Mouse (Mus musculus) intestine, embryonic 16.5 days (tissue): Measurements from ENCODE around the gene Kcnh7. TPM values are rescaled to one million over a fixed set of nuclear protein-coding genes. Genes with fewer than 3 reads are reported as not detected.

ENCODE experiments used
- ATAC-seq: fragments of 200-750 bp; cut with Nextera tagmentation; 2 replicates; pipeline ENCODE4 v1.8.0; 2017; ENCODE audit warnings: moderate TSS enrichment, moderate library complexity
- H3K27ac ChIP-seq: fragments of 300-500 bp; sonication (generic); 2 replicates; pipeline ENCODE4 v1.5.1; 2014; ENCODE audit warnings: mild to moderate bottlenecking, low read length
- H3K27me3 ChIP-seq: fragments of 300-500 bp; sonication (generic); replicated peaks from 2 replicates; pipeline ENCODE4 v1.6.1; 2014; ENCODE audit warnings: low read length, control low read depth, mixed read lengths; ENCODE audit not compliant: control insufficient read depth, insufficient read depth
- H3K36me3 ChIP-seq: fragments of 300-500 bp; sonication (generic); 2 replicates; pipeline ENCODE4 v1.6.1; 2014; ENCODE audit warnings: low read length, control low read depth; ENCODE audit not compliant: control insufficient read depth, insufficient read depth
- H3K4me1 ChIP-seq: fragments of 300-500 bp; sonication (generic); 2 replicates; pipeline ENCODE4 v1.6.1; 2014; ENCODE audit warnings: low read length, control low read depth, mixed read lengths; ENCODE audit not compliant: control insufficient read depth, insufficient read depth
- H3K4me2 ChIP-seq: fragments of 300-500 bp; sonication (generic); 2 replicates; pipeline ENCODE4 v1.6.1; 2014; ENCODE audit warnings: low read depth, low read length, control low read depth
- H3K4me3 ChIP-seq: fragments of 300-500 bp; sonication (generic); 2 replicates; pipeline ENCODE4 v1.5.1; 2014; ENCODE audit warnings: mild to moderate bottlenecking, low read length
- H3K9ac ChIP-seq: fragments of 300-500 bp; sonication (generic); 2 replicates; pipeline ENCODE4 v1.6.1; 2014; ENCODE audit warnings: low read depth, low read length
- H3K9me3 ChIP-seq: fragments of 300-500 bp; sonication (generic); 2 replicates; pipeline ENCODE4 v1.6.1; 2016; ENCODE audit warnings: low read length, control low read depth; ENCODE audit not compliant: control insufficient read depth
- WGBS: fragments of 180-500 bp; shearing (Covaris S2); extraction: QIAGEN DNeasy Blood & Tissue Kit; methylation state at CpG from one replicate; pipeline ENCODE4 v1.1.7; 2014; 5-methylcytosine and 5-hydroxymethylcytosine counted together
- polyA plus RNA-seq: library from polyadenylated mRNA; unstranded; fragments of >200 nt; fragmentation: Nextera tagmentation; extraction: Ambion mirVana; gene quantifications from 2 replicates; pipeline ENCODE4 v1.2.1, GENCODE M21; 2015

The Kcnh7 gene
- polyA plus RNA-seq, result 0.34 and 0.37 TPM in 2 replicates

GRCm38 (mm10) chr2:63183563-63184545 lies at the start of gene Kcnh7:
TSS of gene Kcnh7 (minus strand) at chr2:63184287.
- Histone ChIP-seq H3K9ac (no peak within 1 kb of the TSS), H3K27me3 (peaks cover 9% of the 10 kb centered on the region; the same call in 1 of the 2 replicates), H3K9me3 (no peaks in the 10 kb centered on the region), H3K36me3 (no peaks in the 10 kb centered on the region), H3K4me2 (peak within 1 kb of the TSS; percentile 87), H3K4me1 (peaks cover 6% of the 10 kb centered on the region; the same call in 1 of the 2 replicates), H3K4me3 (peak within 1 kb of the TSS; percentile 43), H3K27ac (no peak within 1 kb of the TSS)
- ATAC-seq, result peak; percentile 65
- 1% methylated on average over 45 of the region's 49 CpGs for WGBS

- Histone ChIP-seq H3K27me3 (no peaks in the 10 kb centered on the region), H3K4me3 (no peak overlapping the region), H3K4me1 (no peaks in the 10 kb centered on the region), H3K9ac (no peak overlapping the region), H3K4me2 (no peak overlapping the region), H3K36me3 (no peaks in the 10 kb centered on the region), H3K9me3 (no peaks in the 10 kb centered on the region), H3K27ac (no peak overlapping the region)
- 80% methylated on average over 3 of the region's 3 CpGs for WGBS
- no peak for ATAC-seq
Observed at GRCm38 (mm10) chr2:63207435-63207834, 23.3 kb upstream of the Kcnh7 start.

DNA sequence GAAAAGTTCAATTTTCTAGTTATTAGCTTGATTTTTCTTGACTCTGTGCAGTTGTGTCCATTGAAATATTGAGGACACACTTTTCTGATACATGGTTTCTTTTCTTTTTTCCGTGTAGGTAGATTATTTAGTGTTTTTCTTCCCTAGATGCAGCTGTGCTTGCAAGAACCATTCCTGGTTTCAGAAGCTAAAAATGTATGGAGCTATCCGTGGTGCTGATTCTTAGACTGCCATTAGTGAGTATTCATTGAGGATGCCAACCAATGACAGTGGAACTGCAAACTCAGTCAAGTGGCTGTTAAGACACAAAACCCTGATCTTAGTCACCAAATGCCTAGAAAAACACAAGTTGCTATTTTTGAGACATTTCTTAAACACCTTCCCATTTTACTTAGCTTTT lies 1.9 kb upstream of the Kcnh7 start:
- H3K9ac ChIP-seq, result no peak overlapping the region
- no peaks in the 10 kb centered on the region for H3K9me3 ChIP-seq
- H3K4me1 ChIP-seq, result peaks cover 6% of the 10 kb centered on the region; the same call in 1 of the 2 replicates
- no peak for ATAC-seq
- no peak overlapping the region for H3K27ac ChIP-seq
- no peaks in the 10 kb centered on the region for H3K36me3 ChIP-seq
- H3K4me2 ChIP-seq, result no peak overlapping the region
- no peak overlapping the region for H3K4me3 ChIP-seq
- 5% methylated on average over 2 of the region's 2 CpGs for WGBS
- H3K27me3 ChIP-seq, result peaks cover 9% of the 10 kb centered on the region; the same call in 1 of the 2 replicates

GRCm38 (mm10) chr2:63184551-63185430 lies 704 bp upstream of the Kcnh7 start:
- H3K36me3 ChIP-seq, result no peaks in the 10 kb centered on the region
- no peaks in the 10 kb centered on the region for H3K9me3 ChIP-seq
- 2% methylated on average over 14 of the region's 15 CpGs for WGBS
- H3K4me3 ChIP-seq, result peak overlapping the region; percentile 43
- H3K9ac ChIP-seq, result no peak overlapping the region
- peaks cover 6% of the 10 kb centered on the region; the same call in 1 of the 2 replicates for H3K4me1 ChIP-seq
- H3K27ac ChIP-seq, result no peak overlapping the region
- H3K27me3 ChIP-seq, result peaks cover 9% of the 10 kb centered on the region; the same call in 1 of the 2 replicates
- H3K4me2 ChIP-seq, result peak overlapping the region; percentile 87
- ATAC-seq, result peak; percentile 53

- no peaks in the 10 kb centered on the region for H3K4me1 ChIP-seq
- H3K9me3 ChIP-seq, result no peaks in the 10 kb centered on the region
- no peaks in the 10 kb centered on the region for H3K36me3 ChIP-seq
- no peak overlapping the region for H3K27ac ChIP-seq
- no peak overlapping the region for H3K4me3 ChIP-seq
- no peaks in the 10 kb centered on the region for H3K27me3 ChIP-seq
- no peak overlapping the region for H3K4me2 ChIP-seq
- no peak for ATAC-seq
- H3K9ac ChIP-seq, result no peak overlapping the region
Observed at GRCm38 (mm10) chr2:63153701-63154100, 30.4 kb downstream of the Kcnh7 start.

DNA sequence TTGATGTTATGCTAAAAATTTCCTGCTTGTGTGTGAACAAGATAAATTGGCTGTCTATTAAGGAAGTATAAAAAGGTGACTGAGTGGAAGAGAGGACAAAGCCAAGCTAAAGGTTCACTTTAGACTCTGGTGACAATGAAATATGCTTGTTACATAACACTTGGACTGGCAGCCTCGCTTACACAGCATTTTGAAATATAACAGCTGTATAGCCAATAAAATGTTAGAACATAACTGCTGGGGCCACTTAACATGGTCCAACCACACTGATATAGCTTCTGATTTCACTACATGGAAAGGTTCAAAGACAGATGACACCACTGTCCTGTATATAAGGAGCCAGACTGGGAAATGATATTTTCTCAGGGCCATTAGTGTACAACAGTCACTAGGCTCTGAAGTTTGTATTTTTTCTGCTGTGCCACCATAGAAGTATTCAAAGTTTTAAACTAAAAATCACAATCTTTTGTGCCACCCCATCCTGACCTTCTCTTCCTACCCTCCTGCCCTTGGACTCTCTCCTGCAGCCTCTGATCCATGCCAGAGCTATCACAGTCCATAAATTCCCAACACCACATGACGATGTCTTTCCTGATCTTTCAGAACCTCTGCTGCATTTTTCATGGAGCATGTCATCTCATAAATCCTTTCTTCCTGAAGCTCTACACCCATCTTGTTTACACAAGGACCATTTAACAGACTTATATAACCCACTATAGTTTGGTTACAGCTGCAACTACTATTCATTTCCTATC lies 56.1 kb downstream of the Kcnh7 start:
- H3K4me3 ChIP-seq, result no peak overlapping the region
- no peaks in the 10 kb centered on the region for H3K4me1 ChIP-seq
- H3K27me3 ChIP-seq, result no peaks in the 10 kb centered on the region
- 30% methylated on average over 2 of the region's 2 CpGs for WGBS
- no peaks in the 10 kb centered on the region for H3K36me3 ChIP-seq
- no peak overlapping the region for H3K9ac ChIP-seq
- ATAC-seq, result peak; percentile 73
- H3K4me2 ChIP-seq, result no peak overlapping the region
- H3K27ac ChIP-seq, result no peak overlapping the region
- no peaks in the 10 kb centered on the region for H3K9me3 ChIP-seq

DNA sequence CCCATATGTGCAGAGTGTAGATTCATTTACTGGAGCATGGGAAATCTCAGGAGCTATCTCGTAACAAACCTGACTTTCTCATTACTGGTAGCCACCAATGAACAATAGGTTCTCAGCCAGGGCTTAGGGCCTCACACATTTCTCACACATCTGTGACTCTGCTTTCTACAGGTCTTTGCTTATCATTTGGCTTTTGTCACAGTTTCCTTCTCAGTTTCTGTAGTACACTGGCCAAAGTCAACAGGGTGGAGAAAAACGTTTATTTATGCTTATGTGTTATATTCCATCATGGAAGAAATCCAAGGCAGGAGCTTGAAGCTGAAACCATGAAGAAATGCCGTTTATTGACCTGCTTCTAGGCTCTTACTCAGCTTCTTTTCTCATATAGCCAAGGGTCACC lies 63.8 kb downstream of the Kcnh7 start:
- no peak overlapping the region for H3K4me2 ChIP-seq
- H3K27me3 ChIP-seq, result no peaks in the 10 kb centered on the region
- no peak overlapping the region for H3K27ac ChIP-seq
- no peaks in the 10 kb centered on the region for H3K4me1 ChIP-seq
- H3K9me3 ChIP-seq, result no peaks in the 10 kb centered on the region
- no peak overlapping the region for H3K4me3 ChIP-seq
- 67% methylated on average over 3 of the region's 3 CpGs for WGBS
- no peaks in the 10 kb centered on the region for H3K36me3 ChIP-seq
- H3K9ac ChIP-seq, result no peak overlapping the region
- ATAC-seq, result no peak

- ATAC-seq, result no peak
- Histone ChIP-seq H3K36me3 (no peaks in the 10 kb centered on the region), H3K9me3 (no peaks in the 10 kb centered on the region), H3K4me2 (no peak overlapping the region), H3K9ac (no peak overlapping the region), H3K4me3 (no peak overlapping the region), H3K27me3 (no peaks in the 10 kb centered on the region), H3K4me1 (no peaks in the 10 kb centered on the region), H3K27ac (no peak overlapping the region)
- WGBS, result 69% methylated on average over 4 of the region's 4 CpGs
Observed at GRCm38 (mm10) chr2:63117209-63118193, 66.6 kb downstream of the Kcnh7 start.
